Mouse (Mus musculus): Measurements from ENCODE around the gene Vps26c.
"Not testable (repeated sequence)": the region's sequence is repeated elsewhere in the genome, so short reads cannot be mapped to it uniquely, and the experiment has no call there.

The Vps26c gene

DNA sequence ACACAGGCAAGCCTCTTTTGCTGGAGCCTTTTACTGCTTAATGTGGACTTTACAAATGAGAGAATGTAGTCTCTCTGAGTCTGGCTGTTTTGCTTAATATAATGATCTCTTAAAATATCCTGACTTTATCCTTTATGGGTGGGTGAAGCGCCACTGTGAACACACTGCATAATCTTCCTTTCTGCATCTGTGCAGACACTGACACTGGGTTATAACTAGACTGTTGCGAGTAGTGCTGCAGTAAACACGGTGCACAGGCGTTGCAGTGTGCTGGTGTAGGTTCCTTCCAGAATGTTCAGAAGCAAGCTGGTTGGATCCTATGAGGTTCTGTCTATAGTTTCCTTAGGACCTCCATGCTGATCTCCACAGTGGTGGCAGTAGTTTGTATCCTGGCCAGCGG, 37.3 kb downstream of the Vps26c start:
- no peak for DNase-seq (ENCODE audit: low read depth, low spot score)

- no peak for DNase-seq (ENCODE audit: low read depth, low spot score)
These were observed 39.3 kb downstream of the Vps26c start for GRCm38 (mm10) chr16:94487341-94487740.

GRCm38 (mm10) chr16:94484752-94485535, 41.7 kb downstream of the Vps26c start:
- DNase-seq (ENCODE audit: low read depth, low spot score), result no peak

- DNase-seq (ENCODE audit: low read depth, low spot score), result no peak
These were observed 53.4 kb downstream of the Vps26c start for GRCm38 (mm10) chr16:94473086-94473822.

- DNase-seq (ENCODE audit: low read depth, low spot score), result peak; percentile 9
These were observed 54.1 kb downstream of the Vps26c start for GRCm38 (mm10) chr16:94472515-94472951.

GRCm38 (mm10) chr16:94468391-94468790, 58.2 kb downstream of the Vps26c start:
- no peak for DNase-seq (ENCODE audit: low read depth, low spot score)

DNA sequence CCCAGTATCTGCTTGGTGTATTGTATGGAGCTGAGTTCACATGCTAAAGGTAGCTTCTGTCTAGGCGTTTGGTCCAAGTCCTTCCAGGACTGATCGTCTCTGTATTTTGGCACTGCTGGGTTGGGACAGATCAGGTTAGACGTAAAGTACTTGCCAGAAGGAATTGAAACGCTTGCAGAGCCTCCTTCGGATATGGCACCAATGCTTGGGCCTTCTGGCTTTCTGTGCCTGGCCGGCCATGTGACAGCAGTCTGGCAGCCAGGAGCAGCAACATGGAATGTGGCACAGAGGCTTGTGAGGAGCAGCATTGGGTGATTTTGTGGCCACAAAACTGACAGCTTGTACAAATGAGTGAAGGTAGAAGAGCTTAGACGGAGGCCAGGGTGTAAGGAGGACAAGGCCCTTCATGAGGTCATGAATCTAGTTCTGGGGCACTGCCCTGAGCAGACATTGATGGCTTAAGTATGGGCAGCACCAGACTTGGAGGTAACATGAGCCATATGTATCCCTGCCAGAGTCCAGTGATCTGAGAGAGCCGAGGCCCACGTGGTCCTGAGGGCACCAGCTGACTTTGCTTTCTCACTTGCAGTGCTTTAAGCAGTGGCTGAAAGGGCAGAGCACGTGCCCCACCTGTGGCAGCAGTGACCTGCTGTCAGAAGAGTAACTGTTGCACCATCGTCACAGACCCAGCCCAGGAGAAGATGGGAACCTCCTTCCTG, 59.1 kb downstream of the Vps26c start:
- no peak for DNase-seq (ENCODE audit: low read depth, low spot score)

DNA sequence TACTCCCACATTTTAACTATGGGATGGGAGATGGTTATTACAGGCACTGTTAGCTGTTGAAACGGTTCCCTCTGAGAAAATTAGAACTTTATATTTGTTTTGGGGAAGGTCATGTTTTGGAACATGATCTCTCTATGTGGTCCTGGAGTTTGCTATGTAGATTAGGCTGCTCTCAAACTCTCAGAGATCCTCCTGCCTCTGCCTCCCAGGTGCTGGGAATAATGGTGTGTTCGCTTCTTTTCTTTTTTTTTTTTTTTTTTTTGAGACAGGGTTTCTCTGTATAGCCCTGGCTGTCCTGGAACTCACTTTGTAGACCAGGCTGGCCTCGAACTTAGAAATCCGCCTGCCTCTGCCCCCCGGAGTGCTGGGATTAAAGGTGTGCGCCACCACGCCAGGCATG, 60.3 kb downstream of the Vps26c start:
- DNase-seq (ENCODE audit: low read depth, low spot score), result not testable (repeated sequence)

DNA sequence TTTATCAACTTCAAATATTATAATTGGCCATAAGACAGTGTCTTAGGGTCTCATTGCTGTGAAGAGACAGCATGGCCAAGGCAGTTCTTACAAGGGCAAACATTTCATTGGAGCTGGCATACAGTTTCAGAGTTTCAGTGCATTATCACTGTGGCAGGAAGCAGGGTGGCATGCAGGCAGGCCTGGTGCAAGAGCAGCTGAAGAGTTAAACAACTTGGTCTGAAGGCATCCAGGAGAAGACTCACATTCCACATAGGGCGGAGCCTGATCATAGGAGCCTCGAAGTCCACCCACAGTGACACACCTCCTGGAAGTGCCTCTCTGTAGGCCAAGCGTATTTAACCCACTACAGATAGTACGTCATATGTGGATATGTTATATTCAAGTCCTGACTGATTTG, 60.7 kb downstream of the Vps26c start:
- DNase-seq (ENCODE audit: low read depth, low spot score), result no peak

- DNase-seq (ENCODE audit: low read depth, low spot score), result no peak
These were observed 62.6 kb downstream of the Vps26c start for GRCm38 (mm10) chr16:94464067-94464466.

GRCm38 (mm10) chr16:94454146-94454545, 72.5 kb downstream of the Vps26c start:
- no peak for DNase-seq (ENCODE audit: low read depth, low spot score)

DNA sequence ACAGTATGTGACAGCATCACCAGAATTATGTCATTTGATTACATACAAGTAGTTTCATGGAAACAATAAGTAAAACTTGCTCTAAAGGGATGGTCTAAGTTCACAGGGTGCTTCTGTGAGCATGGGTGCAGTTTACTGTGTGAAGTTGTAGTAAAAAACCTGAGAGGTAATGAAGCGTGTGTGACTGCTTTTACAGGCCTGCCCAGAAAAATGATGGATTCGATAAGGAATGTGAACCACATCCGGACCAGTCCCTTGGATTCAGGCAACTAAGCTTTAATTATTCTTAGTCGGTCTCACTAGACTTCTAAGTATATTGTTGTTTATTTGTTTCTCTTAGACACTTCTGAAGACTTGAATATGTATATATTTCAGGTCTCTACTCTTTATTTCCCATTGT, 73.9 kb downstream of the Vps26c start:
- DNase-seq (ENCODE audit: low read depth, low spot score), result no peak

DNA sequence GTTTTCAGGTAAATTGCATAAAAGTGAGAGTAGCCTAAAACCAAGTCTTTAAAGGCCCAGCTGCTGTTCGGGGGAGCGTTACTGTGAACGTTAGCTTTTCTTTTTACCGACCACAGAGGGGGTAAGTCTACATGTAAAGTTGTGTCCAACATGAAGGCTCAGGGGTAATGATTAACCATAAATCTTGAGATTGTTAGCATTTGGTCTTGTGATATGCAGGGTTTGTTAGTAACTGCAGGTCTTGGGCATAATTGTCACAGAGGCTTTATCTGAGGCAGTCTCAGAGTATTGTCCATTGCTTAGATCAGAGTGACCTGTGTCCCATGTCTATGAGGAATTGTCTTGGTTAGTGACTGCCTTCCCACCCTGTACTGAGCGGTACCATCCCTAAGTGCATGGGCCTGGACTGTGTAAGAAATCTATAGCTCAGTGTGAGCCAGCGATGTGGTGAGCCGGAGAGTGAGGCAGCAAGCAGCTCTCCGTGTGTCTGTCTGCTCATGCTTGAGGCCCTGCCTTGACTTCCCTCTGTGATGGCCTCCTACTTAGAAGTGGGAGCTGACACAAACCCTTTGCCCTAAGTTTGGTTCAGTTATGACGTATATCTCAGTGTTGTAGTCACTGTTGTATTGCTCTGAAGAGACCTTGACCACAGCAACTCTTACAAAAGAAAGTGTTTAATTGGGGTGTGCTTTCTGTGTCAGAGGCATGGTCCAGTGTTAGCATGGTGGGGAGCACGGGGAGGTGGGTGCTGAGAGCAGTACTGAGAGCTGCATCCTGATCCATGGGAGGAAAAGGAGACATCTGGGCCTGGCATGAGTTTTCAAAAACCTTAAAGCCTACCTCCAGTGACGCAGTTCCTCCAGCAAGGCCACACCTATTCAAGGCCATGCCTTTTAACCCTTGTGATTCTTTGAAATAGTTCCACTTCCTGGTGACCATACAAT, 74.8 kb downstream of the Vps26c start:
- DNase-seq (ENCODE audit: low read depth, low spot score), result no peak

- no peak for DNase-seq (ENCODE audit: low read depth, low spot score)
These were observed 77.0 kb downstream of the Vps26c start for GRCm38 (mm10) chr16:94449632-94450031.

GRCm38 (mm10) chr16:94449151-94449550, 77.5 kb downstream of the Vps26c start:
- no peak for DNase-seq (ENCODE audit: low read depth, low spot score)

Measured in retina, adult 2 months (tissue).